Mouse (Mus musculus) gastrocnemius, postnatal 36 days (tissue): ENCODE results near the gene Zp3. TPM values are rescaled to one million over a fixed set of nuclear protein-coding genes. Genes with fewer than 3 reads are reported as not detected.

Experiments
- DNase-seq, 2 experiments: peaks; one replicate each; pipeline ENCODE4 v3.0.0; 2022
- intact Hi-C: fragments of 180-260 bp; cut with DNase I; formaldehyde crosslinking; loops from one replicate; pipeline ENCODE4 v1.15.1; 2025
- long read RNA-seq, 2 experiments: library from polyadenylated mRNA; stranded (forward); transcript quantifications; one replicate each; pipeline ENCODE4 v2.0.0; 2021
- total RNA-seq, 2 experiments: library from RNA; stranded (reverse); gene quantifications; 2 replicates each; pipeline ENCODE4 v1.2.3; 2021

The Zp3 gene
- total RNA-seq, result not detected
- long read RNA-seq, experiment 1, result 0 reads
- long read RNA-seq, experiment 2, result 0 reads

GRCm38 (mm10) chr5:135979904-135980303 lies at the start of gene Zp3:
Gene Zp3, plus strand, starts transcription at chr5:135980099.
- intact Hi-C loops, result loop anchor here (2.0 to 5.0 kb wide), 3 partner anchors 42 to 81 kb away; no protein-coding TSS in a partner anchor
- no peak for DNase-seq

DNA sequence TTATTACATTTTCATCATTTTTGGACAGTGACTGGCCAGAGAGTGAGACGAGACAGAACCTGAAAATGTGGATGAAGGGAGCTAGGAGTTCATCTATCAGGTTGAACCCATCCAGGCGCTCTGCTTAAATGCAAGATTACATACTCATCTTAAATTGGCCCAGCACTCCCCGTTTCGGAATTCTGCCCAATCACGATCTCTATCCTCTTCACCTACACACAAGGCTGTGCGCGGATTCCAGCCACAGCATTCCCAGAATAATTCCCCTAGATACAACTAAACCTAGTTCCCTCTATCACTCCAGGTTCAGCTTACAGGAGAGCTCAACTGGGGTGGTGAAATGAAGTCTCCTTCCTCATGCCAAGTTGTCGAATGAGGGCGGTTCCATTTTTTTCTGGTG lies 48.4 kb upstream of the Zp3 start:
- intact Hi-C loops, result no loop called here
- DNase-seq, result no peak

GRCm38 (mm10) chr5:135932359-135932758 lies 47.5 kb upstream of the Zp3 start:
- intact Hi-C loops, result no loop called here
- DNase-seq, result no peak

DNA sequence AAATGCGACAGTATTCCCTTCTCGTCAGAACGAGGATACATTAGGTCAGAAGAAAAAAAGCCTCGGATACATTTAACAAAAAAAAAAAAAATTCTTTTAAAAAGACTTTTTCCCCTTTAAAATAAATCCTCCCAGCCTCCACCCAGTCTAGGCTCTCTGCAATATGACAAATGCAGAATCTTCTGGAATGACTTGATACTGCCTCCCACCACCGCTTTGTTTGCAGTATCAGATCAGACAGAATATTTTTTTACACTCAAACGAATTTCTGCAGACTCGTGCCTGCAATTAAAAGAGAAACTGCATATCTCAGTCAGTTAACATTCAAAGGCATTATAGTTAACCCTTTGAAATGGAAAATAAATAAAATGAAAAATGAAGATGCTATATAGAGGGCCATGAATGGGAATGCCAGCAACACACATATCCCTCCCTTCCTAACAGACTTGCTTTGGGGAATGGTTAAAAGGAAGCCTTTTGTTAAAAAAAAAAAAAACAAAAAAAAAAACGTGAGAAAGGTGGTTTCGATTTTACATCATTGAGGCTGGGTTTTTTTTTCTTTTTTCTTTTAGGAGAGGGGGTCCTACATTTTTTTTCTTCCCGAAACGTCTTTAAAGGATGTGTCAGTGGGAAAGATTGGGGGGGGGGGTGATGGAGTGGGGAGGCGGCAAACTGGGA lies 46.5 kb upstream of the Zp3 start:
- intact Hi-C loops, result no loop called here

GRCm38 (mm10) chr5:135933900-135934441 lies 45.9 kb upstream of the Zp3 start:
- intact Hi-C loops, result no loop called here
- DNase-seq, result peak; percentile 46 to 54

More for the DNA sequence above, 46.5 kb upstream of the Zp3 start:
- no peak for DNase-seq

DNA sequence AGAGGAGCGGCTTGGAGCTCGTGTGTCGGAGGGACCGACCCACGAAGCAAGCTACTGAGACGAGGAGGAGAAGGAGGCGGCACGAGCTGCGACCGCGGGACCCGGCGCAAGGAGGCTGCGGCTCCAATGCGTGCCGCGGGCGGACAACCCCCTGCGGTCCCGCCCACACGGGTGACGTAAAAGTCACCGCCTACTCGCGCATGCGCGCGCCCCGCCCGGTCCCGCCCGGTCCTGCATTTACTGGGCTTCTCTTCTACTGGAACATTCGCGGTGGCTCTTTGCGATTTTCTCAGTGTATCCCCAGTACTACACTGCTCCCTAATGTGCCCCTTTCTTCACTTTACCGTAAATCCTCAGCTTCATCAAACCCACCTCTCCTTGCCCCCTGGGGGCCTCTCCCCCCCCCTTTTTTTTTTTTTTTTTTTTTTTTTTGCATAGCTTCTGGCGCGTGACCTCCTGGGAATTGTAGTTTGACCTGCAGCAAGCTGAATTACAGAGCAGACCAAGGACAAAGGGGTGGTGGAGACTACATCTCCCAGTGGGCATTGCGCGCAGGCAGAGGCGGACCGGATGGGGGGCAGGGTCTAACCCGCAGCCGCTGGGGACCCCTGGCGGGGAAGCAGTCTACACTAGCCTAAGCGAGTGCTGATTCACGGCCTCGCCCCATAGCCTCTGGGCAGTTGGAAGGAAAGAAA lies 45.3 kb upstream of the Zp3 start, which contains the start of gene Ywhag:
Gene Ywhag (minus strand): TSS at position 136 of the 695 bp plus-strand sequence.
- peak; percentile 95 to 98 for DNase-seq
- intact Hi-C loops, result loop anchor here (1.0 kb wide), 1 partner anchor 30 kb away; no protein-coding TSS in a partner anchor

GRCm38 (mm10) chr5:135935176-135935523 lies 44.7 kb upstream of the Zp3 start:
- intact Hi-C loops, result loop anchor here (1.0 kb wide), 1 partner anchor 31 kb away; no protein-coding TSS in a partner anchor
- no peak for DNase-seq

- intact Hi-C loops, result loop anchor here (1.0 kb wide), 1 partner anchor 31 kb away; no protein-coding TSS in a partner anchor
- no peak for DNase-seq
These were observed 44.2 kb upstream of the Zp3 start for GRCm38 (mm10) chr5:135935641-135936190.

DNA sequence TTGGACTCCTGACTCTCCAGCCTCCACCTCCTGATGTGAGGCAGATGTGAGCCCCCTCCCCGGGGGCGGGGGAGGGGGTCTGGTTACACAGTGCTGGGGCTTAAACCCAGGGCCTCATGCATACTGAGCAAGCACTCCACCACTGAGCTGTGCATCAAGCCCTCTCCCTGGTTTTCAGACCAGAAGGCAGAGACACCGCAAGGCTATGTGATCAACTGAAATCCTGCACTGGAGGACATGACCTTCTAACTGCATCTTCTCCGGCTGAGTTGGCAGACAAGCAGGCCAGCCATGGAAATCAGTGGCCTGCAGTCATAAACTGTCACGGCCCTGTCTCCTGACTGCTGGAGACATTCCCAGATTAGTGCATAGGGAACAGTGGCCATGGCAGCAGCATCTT lies 39.3 kb upstream of the Zp3 start:
- no peak for DNase-seq
- intact Hi-C loops, result no loop called here

DNA sequence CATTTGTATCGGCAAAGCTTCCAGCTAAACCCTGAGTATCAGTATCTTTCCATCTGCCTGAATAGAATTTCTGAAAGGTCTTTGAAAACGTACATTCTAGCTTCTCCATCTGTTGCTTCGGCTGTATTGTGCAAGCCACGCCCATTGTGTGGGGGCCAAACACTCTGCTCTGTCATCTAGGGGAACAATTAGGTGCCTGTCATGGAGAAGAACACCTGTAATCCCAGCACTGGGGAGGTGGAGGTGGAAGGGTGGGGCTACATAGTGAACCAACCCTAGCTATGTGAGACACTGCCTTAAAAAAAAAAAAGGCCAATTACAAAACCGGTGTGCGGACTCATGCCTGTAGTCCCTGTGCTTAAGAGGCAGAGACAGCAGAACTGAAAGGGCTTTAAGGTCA lies 37.2 kb upstream of the Zp3 start:
- intact Hi-C loops, result no loop called here
- DNase-seq, result no peak

GRCm38 (mm10) chr5:135945916-135946408 lies 33.9 kb upstream of the Zp3 start:
- DNase-seq, result no peak
- intact Hi-C loops, result no loop called here

DNA sequence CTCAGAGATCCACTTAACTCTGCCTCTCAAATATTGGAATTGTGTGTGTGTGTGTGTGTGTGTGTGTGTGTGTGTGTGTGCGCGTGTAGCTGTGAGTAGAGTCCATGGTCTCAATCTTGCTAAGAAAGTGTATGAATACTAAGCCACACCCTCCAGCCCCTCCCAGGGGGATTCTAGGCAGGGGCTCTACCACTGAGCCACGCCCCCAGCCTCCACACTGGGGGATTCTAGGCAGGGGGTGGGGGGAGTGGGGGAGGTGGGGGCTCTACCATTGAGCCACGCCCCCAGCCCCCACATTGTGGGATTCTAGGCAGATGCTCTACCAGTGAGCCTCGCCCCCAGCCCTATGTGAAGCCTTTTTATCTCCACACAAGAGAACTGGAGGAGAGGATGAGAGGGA lies 33.3 kb upstream of the Zp3 start:
- DNase-seq, result no peak
- intact Hi-C loops, result no loop called here

- intact Hi-C loops, result no loop called here
- no peak for DNase-seq
These were observed 29.0 kb upstream of the Zp3 start for GRCm38 (mm10) chr5:135950710-135951412.

DNA sequence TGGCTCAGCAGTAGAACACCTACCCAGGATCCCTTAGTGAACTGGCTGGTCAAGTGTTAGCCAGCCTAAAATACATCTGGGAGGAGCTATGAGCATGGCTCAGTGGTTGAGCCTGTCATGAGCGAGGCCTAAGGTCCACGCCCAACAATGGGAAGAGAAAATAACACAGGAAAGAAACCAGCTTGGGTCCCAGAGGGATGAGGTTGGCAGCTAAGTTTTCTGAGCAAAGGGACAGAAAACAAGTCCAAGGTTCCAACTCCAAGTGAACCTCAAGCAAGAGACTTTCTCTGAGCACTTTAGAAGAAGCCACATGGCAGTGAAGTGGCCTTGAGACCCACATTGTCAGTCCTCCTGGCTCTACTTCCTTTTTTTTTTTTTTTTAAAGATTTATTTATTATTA lies 28.2 kb upstream of the Zp3 start:
- intact Hi-C loops, result no loop called here
- no peak for DNase-seq

DNA sequence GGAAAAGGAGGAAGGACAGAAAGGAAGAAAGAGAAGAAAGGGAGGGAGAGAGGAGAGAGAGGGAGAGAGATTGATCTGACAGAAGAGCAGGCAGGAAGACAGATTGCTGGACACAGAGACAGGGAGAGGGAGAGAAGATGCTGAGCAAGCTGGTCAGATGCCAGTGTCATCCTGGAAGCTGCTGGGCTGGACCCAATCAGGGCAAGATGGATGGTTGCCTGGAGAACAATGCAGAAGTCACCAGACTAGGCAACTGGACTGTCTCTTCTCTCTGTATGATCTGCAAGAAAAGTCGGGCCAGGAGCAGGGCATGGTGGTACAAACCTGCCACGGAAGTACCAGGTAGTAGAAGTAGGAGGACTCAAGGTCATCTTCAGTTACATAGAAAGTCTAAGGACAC lies 27.1 kb upstream of the Zp3 start:
- intact Hi-C loops, result no loop called here
- no peak for DNase-seq

- intact Hi-C loops, result no loop called here
- no peak for DNase-seq
These were observed 23.3 kb upstream of the Zp3 start for GRCm38 (mm10) chr5:135956300-135957206.

- peak; percentile 84 to 92 for DNase-seq
- intact Hi-C loops, result no loop called here
These were observed 22.5 kb upstream of the Zp3 start for GRCm38 (mm10) chr5:135957207-135957974.

- intact Hi-C loops, result no loop called here
- no peak for DNase-seq
These were observed 21.5 kb upstream of the Zp3 start for GRCm38 (mm10) chr5:135958367-135958766.

- intact Hi-C loops, result no loop called here
- DNase-seq, result no peak
These were observed 20.0 kb upstream of the Zp3 start for GRCm38 (mm10) chr5:135959911-135960310.
